Mouse (Mus musculus) heart, adult 2 months (tissue): ENCODE results near the gene Lrg1.

Source experiments
- CTCF ChIP-seq: fragments of 200-600 bp; IDR thresholded peaks from 2 replicates; pipeline ENCODE4 v1.8.1; 2022; ENCODE audit warnings: antibody characterized with exemption, mild to moderate bottlenecking, moderate library complexity
- POLR2A ChIP-seq: fragments of 200-500 bp; IDR thresholded peaks from 2 replicates; pipeline ENCODE4 v1.6.1; 2011; ENCODE audit warnings: mild to moderate bottlenecking, low read depth, low read length, control low read depth; ENCODE audit not compliant: insufficient read depth

DNA sequence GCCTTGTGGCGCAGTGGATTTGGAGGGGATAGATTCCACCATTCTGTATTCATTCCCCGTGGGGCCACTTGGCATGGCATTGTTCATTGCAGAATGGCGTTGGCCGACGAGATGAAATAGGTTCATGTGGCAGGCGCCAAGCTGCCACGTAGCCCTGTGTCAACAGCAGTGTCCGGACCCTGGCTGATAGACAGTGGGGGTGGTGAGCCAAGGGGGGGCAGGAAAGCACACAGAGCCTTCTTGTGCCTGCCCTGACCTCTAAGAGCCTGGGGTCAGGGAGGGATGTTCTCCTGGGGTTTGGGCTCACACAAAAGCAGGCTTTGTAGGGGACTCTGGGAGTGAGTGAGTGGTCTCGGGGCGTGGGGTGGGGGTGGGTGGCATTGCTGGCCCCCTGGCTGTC, 48.8 kb upstream of the Lrg1 start:
- TF ChIP-seq CTCF (no peak), POLR2A (no peak)
